24 mouse cellular contexts compared by ENCODE assay signal in the genomic region with DNA sequence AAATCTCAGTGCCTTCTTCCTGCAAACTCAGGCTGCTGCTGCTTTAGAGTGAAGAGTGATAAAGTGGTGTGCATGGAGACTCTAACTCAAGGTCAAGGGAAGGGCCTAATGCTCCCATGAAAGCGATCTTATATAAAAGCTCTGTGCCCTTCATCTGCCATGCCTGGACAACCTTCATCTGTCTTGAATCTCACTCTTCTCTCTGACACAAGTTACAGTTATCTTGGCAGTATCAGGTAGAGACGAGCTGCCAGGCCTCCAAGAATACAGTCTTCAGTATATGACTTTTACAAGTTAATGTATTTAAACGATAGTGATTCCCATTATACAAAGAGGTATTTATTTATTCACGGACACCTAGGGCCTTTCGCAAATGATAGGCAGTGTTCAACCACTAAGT.
DNase-seq lines count a peak whose midpoint lies in the region; ATAC-seq lines count a peak whose summit lies in the region.
"Had no signal": no experiment of that assay in that cellular context is flagged by ENCODE, and none has a peak within 500 bp of the region (broad histone marks: within the 10 kb centered on the region; RNA-seq: fewer than 3 reads in every experiment).

No protein-coding gene starts in this region.

- H3K4me1 ChIP-seq in forebrain, embryonic 13.5 days: peaks cover 5% of the 10 kb centered on the region
- peaks cover 5% of the 10 kb centered on the region; the same call in 1 of the 2 replicates for H3K4me1 ChIP-seq in forebrain, embryonic 16.5 days (replicated peaks; ENCODE audit: control insufficient read depth, insufficient read depth, low read length)
- peaks cover 5% of the 10 kb centered on the region; the same call in 1 of the 2 replicates for H3K4me1 ChIP-seq in midbrain, embryonic 11.5 days (ENCODE audit: control insufficient read depth, insufficient read depth, low read length)
- peaks cover 19% of the 10 kb centered on the region for H3K4me1 ChIP-seq in midbrain, embryonic 10.5 days
- H3K4me1 ChIP-seq in midbrain, embryonic 12.5 days: peaks cover 3% of the 10 kb centered on the region; the same call in 1 of the 2 replicates
- H3K4me1 ChIP-seq in neural tube, embryonic 14.5 days (ENCODE audit: control insufficient read depth, insufficient read depth, low read length): peaks cover 8% of the 10 kb centered on the region; the same call in 1 of the 2 replicates
- H3K4me1 ChIP-seq: embryonic facial prominence, embryonic 15.5 days; heart, embryonic 10.5 days; limb, embryonic 12.5 days had no signal

- H3K27ac ChIP-seq in forebrain, embryonic 13.5 days: peak overlapping the region; percentile 48; the same call in 1 of the 2 replicates
- no peak overlapping the region; the same call in 1 of the 2 replicates for H3K27ac ChIP-seq in forebrain, embryonic 16.5 days (ENCODE audit: low read length)
- no peak overlapping the region for H3K27ac ChIP-seq in midbrain, embryonic 11.5 days (ENCODE audit: low read depth, low read length)
- no peak overlapping the region for H3K27ac ChIP-seq in midbrain, embryonic 10.5 days (replicated peaks)
- H3K27ac ChIP-seq in midbrain, embryonic 12.5 days (replicated peaks): peak overlapping the region; percentile 52; the same call in 1 of the 2 replicates
- H3K27ac ChIP-seq in neural tube, embryonic 14.5 days (ENCODE audit: low read depth, low read length): peak overlapping the region; percentile 69
- H3K27ac ChIP-seq: embryonic facial prominence, embryonic 15.5 days; gastrocnemius, adult 2 months; heart, embryonic 10.5 days; layer of hippocampus, adult 2 months; limb, embryonic 12.5 days; macrophage had no signal

- WGBS in forebrain, embryonic 13.5 days: 79% methylated on average over 5 of the region's 5 CpGs
- 71% methylated on average over 5 of the region's 5 CpGs for WGBS in forebrain, embryonic 16.5 days
- WGBS in midbrain, embryonic 11.5 days: 82% methylated on average over 5 of the region's 5 CpGs
- 88% methylated on average over 5 of the region's 5 CpGs for WGBS in midbrain, embryonic 10.5 days
- WGBS in midbrain, embryonic 12.5 days: 71% methylated on average over 5 of the region's 5 CpGs
- 49% methylated on average over 5 of the region's 5 CpGs for WGBS in neural tube, embryonic 14.5 days

- peak; percentile 82 for DNase-seq in midbrain, embryonic 11.5 days (ENCODE audit: low spot score, missing footprints)
- no peak for DNase-seq in midbrain, embryonic 10.5 days (ENCODE audit: low spot score)
- no peak for DNase-seq in urinary bladder, postnatal 36 days (ENCODE audit: low spot score in 2 of 2)
- no peak for DNase-seq in heart, postnatal 25 days (ENCODE audit: low spot score)
- DNase-seq: adrenal gland, adult 8-10 months; cerebellum, adult 18-20 months; cerebellum, postnatal 25 days; gastrocnemius, adult 2 months; kidney, postnatal 25 days; liver, postnatal 0 days; thymus, adult 18-20 months had no signal

- no peaks in the 10 kb centered on the region for H3K9me3 ChIP-seq in forebrain, embryonic 13.5 days (replicated peaks)
- H3K9me3 ChIP-seq in forebrain, embryonic 16.5 days (ENCODE audit: control insufficient read depth, low read length): no peaks in the 10 kb centered on the region
- H3K9me3 ChIP-seq in midbrain, embryonic 11.5 days (ENCODE audit: control insufficient read depth, low read length): no peaks in the 10 kb centered on the region
- no peaks in the 10 kb centered on the region for H3K9me3 ChIP-seq in midbrain, embryonic 10.5 days (replicated peaks)
- no peaks in the 10 kb centered on the region for H3K9me3 ChIP-seq in midbrain, embryonic 12.5 days
- no peaks in the 10 kb centered on the region for H3K9me3 ChIP-seq in neural tube, embryonic 14.5 days (ENCODE audit: control insufficient read depth, low read length)
- H3K9me3 ChIP-seq: embryonic facial prominence, embryonic 15.5 days; heart, embryonic 10.5 days; limb, embryonic 12.5 days had no signal

- no peaks in the 10 kb centered on the region for H3K27me3 ChIP-seq in forebrain, embryonic 13.5 days
- H3K27me3 ChIP-seq in forebrain, embryonic 16.5 days (replicated peaks; ENCODE audit: control insufficient read depth, insufficient read depth, low read length): no peaks in the 10 kb centered on the region
- no peaks in the 10 kb centered on the region for H3K27me3 ChIP-seq in midbrain, embryonic 11.5 days (ENCODE audit: control insufficient read depth, insufficient read depth, low read length)
- H3K27me3 ChIP-seq in midbrain, embryonic 10.5 days (ENCODE audit: low read depth, poor library complexity, severe bottlenecking): no peaks in the 10 kb centered on the region
- no peaks in the 10 kb centered on the region for H3K27me3 ChIP-seq in midbrain, embryonic 12.5 days
- H3K27me3 ChIP-seq in neural tube, embryonic 14.5 days (ENCODE audit: control insufficient read depth, insufficient read depth, low read length): no peaks in the 10 kb centered on the region

- no peak overlapping the region for H3K9ac ChIP-seq in forebrain, embryonic 13.5 days
- no peak overlapping the region for H3K9ac ChIP-seq in forebrain, embryonic 16.5 days (replicated peaks; ENCODE audit: low read depth, low read length)
- H3K9ac ChIP-seq in midbrain, embryonic 11.5 days (ENCODE audit: low read length): no peak overlapping the region
- H3K9ac ChIP-seq in midbrain, embryonic 12.5 days (replicated peaks): no peak overlapping the region
- H3K9ac ChIP-seq in neural tube, embryonic 14.5 days (replicated peaks; ENCODE audit: low read depth, low read length): peak overlapping the region; percentile 41; the same call in 1 of the 2 replicates
- H3K9ac ChIP-seq: embryonic facial prominence, embryonic 15.5 days; limb, embryonic 12.5 days; liver, postnatal 0 days had no signal

- ATAC-seq in forebrain, embryonic 13.5 days: no peak
- no peak for ATAC-seq in forebrain, embryonic 16.5 days
- no peak for ATAC-seq in midbrain, embryonic 11.5 days (ENCODE audit: low FRiP score)
- no peak for ATAC-seq in midbrain, embryonic 12.5 days (ENCODE audit: low FRiP score, low read depth)
- ATAC-seq in neural tube, embryonic 14.5 days (ENCODE audit: low read depth): peak; percentile 13; the same call in 1 of the 2 replicates
- ATAC-seq: activated CD4-positive, CD25-positive, alpha-beta regulatory T cell, adult 4 months; intestine, embryonic 16.5 days; liver, postnatal 0 days; lung, postnatal 0 days had no signal

- intact Hi-C loops in heart, postnatal 25 days (cut with DNase I): no loop called here

- H3K4me2 ChIP-seq in forebrain, embryonic 13.5 days: no peak overlapping the region
- H3K4me2 ChIP-seq in forebrain, embryonic 16.5 days (ENCODE audit: low read length): no peak overlapping the region
- no peak overlapping the region for H3K4me2 ChIP-seq in midbrain, embryonic 11.5 days
- H3K4me2 ChIP-seq in midbrain, embryonic 12.5 days (replicated peaks): no peak overlapping the region
- H3K4me2 ChIP-seq in neural tube, embryonic 14.5 days (ENCODE audit: low read depth, low read length): peak overlapping the region; percentile 25; the same call in 1 of the 2 replicates
- H3K4me2 ChIP-seq: embryonic facial prominence, embryonic 15.5 days; limb, embryonic 12.5 days; liver, embryonic 11.5 days had no signal

- H3K4me3 ChIP-seq in forebrain, embryonic 13.5 days: no peak overlapping the region
- no peak overlapping the region for H3K4me3 ChIP-seq in forebrain, embryonic 16.5 days (replicated peaks; ENCODE audit: low read length)
- H3K4me3 ChIP-seq in midbrain, embryonic 11.5 days (ENCODE audit: low read depth, low read length): no peak overlapping the region
- H3K4me3 ChIP-seq in midbrain, embryonic 10.5 days: no peak overlapping the region
- H3K4me3 ChIP-seq in midbrain, embryonic 12.5 days: no peak overlapping the region
- no peak overlapping the region for H3K4me3 ChIP-seq in neural tube, embryonic 14.5 days (ENCODE audit: low read depth, low read length)
- H3K4me3 ChIP-seq: embryonic facial prominence, embryonic 15.5 days; gastrocnemius, adult 2 months; heart, embryonic 10.5 days; layer of hippocampus, adult 2 months; limb, embryonic 12.5 days had no signal

- H3K36me3 ChIP-seq in forebrain, embryonic 13.5 days (ENCODE audit: poor library complexity, severe bottlenecking): peaks cover 4% of the 10 kb centered on the region
- no peaks in the 10 kb centered on the region for H3K36me3 ChIP-seq in forebrain, embryonic 16.5 days (ENCODE audit: control insufficient read depth, insufficient read depth)
- peaks cover 2% of the 10 kb centered on the region; the same call in 1 of the 2 replicates for H3K36me3 ChIP-seq in midbrain, embryonic 11.5 days (ENCODE audit: control insufficient read depth, insufficient read depth, low read length)
- peaks cover 12% of the 10 kb centered on the region for H3K36me3 ChIP-seq in midbrain, embryonic 10.5 days
- peaks cover under 1% of the 10 kb centered on the region; the same call in 1 of the 2 replicates for H3K36me3 ChIP-seq in midbrain, embryonic 12.5 days
- H3K36me3 ChIP-seq in neural tube, embryonic 14.5 days (ENCODE audit: control insufficient read depth, insufficient read depth, low read length): 0 out of 2 replicates have a peak, but pooled peaks cover 3% of the 10 kb centered on the region
- H3K36me3 ChIP-seq: embryonic facial prominence, embryonic 15.5 days; heart, embryonic 10.5 days; limb, embryonic 12.5 days had no signal

Comparison
In these comparisons a context has a peak if more than half of its experiments do, and no peak if none do; other contexts are left out.
1. H3K27ac ChIP-seq: peak in forebrain, embryonic 13.5 days (single experiment), midbrain, embryonic 12.5 days (single experiment) and neural tube, embryonic 14.5 days (single experiment); none in forebrain, embryonic 16.5 days (single experiment), midbrain, embryonic 11.5 days (single experiment) and midbrain, embryonic 10.5 days (single experiment).